Mouse (Mus musculus) hindbrain, embryonic 16.5 days (tissue): ENCODE data around the gene Sdccag8. TPM values are rescaled to one million over a fixed set of nuclear protein-coding genes. Genes with fewer than 3 reads are reported as not detected.
"Not testable (repeated sequence)": the region's sequence is repeated elsewhere in the genome, so short reads cannot be mapped to it uniquely, and the experiment has no call there.

Experiments
- ATAC-seq: fragments of 200-750 bp; cut with Nextera tagmentation; 2 replicates; pipeline ENCODE4 v1.8.0; 2017; ENCODE audit warnings: moderate TSS enrichment, moderate library complexity
- H3K27ac ChIP-seq: fragments of 300-500 bp; sonication (generic); 2 replicates; pipeline ENCODE4 v1.5.1; 2014; ENCODE audit warnings: low read depth, mild to moderate bottlenecking, control low read depth, low read length, moderate library complexity
- H3K27me3 ChIP-seq: fragments of 300-500 bp; sonication (generic); replicated peaks from 2 replicates; pipeline ENCODE4 v1.6.1; 2014; ENCODE audit warnings: low read length; ENCODE audit not compliant: control insufficient read depth, insufficient read depth
- H3K36me3 ChIP-seq: fragments of 300-500 bp; sonication (generic); 2 replicates; pipeline ENCODE4 v1.6.1; 2014; ENCODE audit warnings: mild to moderate bottlenecking, low read length, moderate library complexity, mixed read lengths; ENCODE audit not compliant: control insufficient read depth, insufficient read depth
- H3K4me1 ChIP-seq: fragments of 300-500 bp; sonication (generic); 2 replicates; pipeline ENCODE4 v1.6.1; 2014; ENCODE audit warnings: low read depth, low read length; ENCODE audit not compliant: control insufficient read depth, insufficient read depth
- H3K4me2 ChIP-seq: fragments of 300-500 bp; sonication (generic); 2 replicates; pipeline ENCODE4 v1.6.1; 2014; ENCODE audit warnings: mild to moderate bottlenecking, low read length, control low read depth, moderate library complexity
- H3K4me3 ChIP-seq: fragments of 300-500 bp; sonication (generic); 2 replicates; pipeline ENCODE4 v1.5.1; 2014; ENCODE audit warnings: mild to moderate bottlenecking, low read length, control low read depth, moderate library complexity
- H3K9ac ChIP-seq: fragments of 300-500 bp; sonication (generic); 2 replicates; pipeline ENCODE4 v1.6.1; 2014; ENCODE audit warnings: low read depth, mild to moderate bottlenecking, control low read depth, low read length, moderate library complexity
- H3K9me3 ChIP-seq: fragments of 300-500 bp; sonication (generic); 2 replicates; pipeline ENCODE4 v1.6.1; 2014; ENCODE audit warnings: mild to moderate bottlenecking, low read length, moderate library complexity; ENCODE audit not compliant: control insufficient read depth
- WGBS: fragments of 180-500 bp; shearing (Covaris S2); extraction: QIAGEN DNeasy Blood & Tissue Kit; methylation state at CpG from one replicate; pipeline ENCODE4 v1.1.7; 2014; 5-methylcytosine and 5-hydroxymethylcytosine counted together
- polyA plus RNA-seq: library from polyadenylated mRNA; unstranded; fragments of >200 nt; fragmentation: Nextera tagmentation; extraction: Ambion mirVana; gene quantifications from 2 replicates; pipeline ENCODE4 v1.2.1, GENCODE M21; 2015

Sdccag8 gene
- polyA plus RNA-seq, 1 experiment from 2014 or later, result 25.8 TPM

DNA sequence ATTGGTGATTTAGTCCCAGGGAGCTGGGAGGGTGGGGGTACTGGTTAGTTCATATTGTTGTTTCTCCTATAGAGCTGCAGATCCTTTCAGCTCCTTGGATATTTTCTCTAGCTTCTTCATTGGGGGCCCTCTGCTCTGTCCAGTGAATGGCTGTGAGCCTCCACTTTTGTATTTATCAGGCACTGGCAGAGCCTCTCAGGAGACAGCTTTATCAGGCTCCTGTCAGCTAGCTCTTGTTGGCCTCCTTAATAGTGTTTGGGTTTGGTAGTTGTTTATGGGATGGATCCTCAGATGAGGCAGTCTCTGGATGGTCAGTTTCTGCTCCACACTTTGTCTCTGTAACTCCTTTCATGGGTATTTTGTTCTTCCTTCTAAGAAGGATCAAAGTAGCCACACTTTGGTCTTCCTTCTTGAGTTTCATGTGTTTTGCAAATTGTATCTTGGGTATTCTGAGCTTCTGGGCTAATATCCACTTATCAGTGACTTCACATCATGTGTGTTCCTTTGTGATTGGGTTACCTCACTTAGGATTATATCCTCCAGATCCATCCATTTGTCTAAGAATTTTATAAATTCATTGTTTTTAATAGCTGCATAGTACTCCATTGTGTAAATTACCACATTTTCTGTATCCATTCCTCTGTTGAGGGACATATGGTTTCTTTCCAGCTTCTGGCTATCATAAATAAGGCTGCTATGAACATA lies 127.0 kb downstream of the Sdccag8 start:
- not testable (repeated sequence) for ATAC-seq, H3K4me3 ChIP-seq, H3K9me3 ChIP-seq, H3K4me1 ChIP-seq, H3K27me3 ChIP-seq, H3K36me3 ChIP-seq, H3K4me2 ChIP-seq, H3K9ac ChIP-seq, H3K27ac ChIP-seq

DNA sequence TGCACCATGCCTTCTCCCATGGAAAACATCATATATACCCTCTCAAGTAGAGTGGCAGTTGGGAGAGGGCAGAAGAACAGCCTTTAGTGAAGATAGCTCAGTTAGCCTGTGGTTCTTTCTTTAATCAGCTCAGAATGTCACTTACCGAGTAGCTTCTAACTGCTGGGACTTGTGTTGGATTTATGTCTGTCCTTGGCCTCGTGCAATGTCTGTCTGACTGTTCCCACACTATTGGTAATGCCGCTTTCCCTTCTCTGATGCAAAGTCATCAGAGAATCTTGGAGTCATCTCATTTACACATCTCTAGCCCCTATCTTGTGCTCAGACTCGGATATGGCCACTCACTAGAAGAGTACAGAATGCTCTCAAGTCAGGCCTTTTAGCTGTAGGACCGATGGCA lies 128.7 kb downstream of the Sdccag8 start:
- H3K4me2 ChIP-seq, result no peak overlapping the region
- ATAC-seq, result no peak
- H3K9ac ChIP-seq, result no peak overlapping the region
- no peak overlapping the region for H3K4me3 ChIP-seq
- H3K4me1 ChIP-seq, result peaks cover 7% of the 10 kb centered on the region; the same call in 1 of the 2 replicates
- 91% methylated on average over 5 of the region's 5 CpGs for WGBS
- no peaks in the 10 kb centered on the region for H3K36me3 ChIP-seq
- no peak overlapping the region for H3K27ac ChIP-seq
- H3K27me3 ChIP-seq, result no peaks in the 10 kb centered on the region
- H3K9me3 ChIP-seq, result no peaks in the 10 kb centered on the region

DNA sequence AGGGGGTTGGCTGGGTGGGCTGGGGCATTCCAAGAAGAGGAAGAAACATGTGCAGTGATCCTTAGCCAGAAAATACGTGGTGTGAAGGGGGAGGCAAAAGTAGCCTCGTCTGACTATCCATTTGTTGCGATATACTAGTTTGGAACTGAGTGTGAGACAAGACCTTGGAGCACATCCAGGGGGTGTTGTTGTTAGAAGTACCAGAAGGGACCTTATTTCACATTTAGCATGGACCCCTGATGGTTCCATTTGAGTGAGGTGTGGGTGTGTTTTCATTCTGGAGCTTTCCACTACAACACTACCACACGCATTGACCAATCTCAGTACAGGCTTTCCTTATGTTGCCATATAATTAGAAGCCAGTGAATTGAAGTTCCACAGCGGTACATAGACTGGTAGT lies 129.5 kb downstream of the Sdccag8 start:
- Histone ChIP-seq H3K9ac (no peak overlapping the region), H3K4me3 (no peak overlapping the region), H3K27me3 (no peaks in the 10 kb centered on the region), H3K36me3 (no peaks in the 10 kb centered on the region), H3K27ac (no peak overlapping the region), H3K9me3 (no peaks in the 10 kb centered on the region), H3K4me2 (no peak overlapping the region), H3K4me1 (peaks cover 7% of the 10 kb centered on the region)
- WGBS, result 83% methylated on average over 5 of the region's 5 CpGs
- no peak for ATAC-seq

GRCm38 (mm10) chr1:176944458-176945174 lies 130.2 kb downstream of the Sdccag8 start:
- ATAC-seq, result no peak
- Histone ChIP-seq H3K9me3 (no peaks in the 10 kb centered on the region), H3K36me3 (no peaks in the 10 kb centered on the region), H3K27me3 (no peaks in the 10 kb centered on the region), H3K27ac (no peak overlapping the region), H3K9ac (no peak overlapping the region), H3K4me2 (no peak overlapping the region), H3K4me3 (no peak overlapping the region), H3K4me1 (peaks cover 9% of the 10 kb centered on the region)
- WGBS, result 64% methylated on average over 8 of the region's 8 CpGs

GRCm38 (mm10) chr1:176945175-176945540 lies 130.7 kb downstream of the Sdccag8 start:
- H3K4me1 ChIP-seq, result peaks cover 9% of the 10 kb centered on the region
- no peak for ATAC-seq
- H3K27me3 ChIP-seq, result no peaks in the 10 kb centered on the region
- H3K4me2 ChIP-seq, result no peak overlapping the region
- no peaks in the 10 kb centered on the region for H3K9me3 ChIP-seq
- no peak overlapping the region for H3K9ac ChIP-seq
- H3K27ac ChIP-seq, result 0 out of 2 replicates have a peak overlapping the region, but pooled peaks have one; percentile 23
- no peaks in the 10 kb centered on the region for H3K36me3 ChIP-seq
- WGBS, result 77% methylated on average over 12 of the region's 12 CpGs
- no peak overlapping the region for H3K4me3 ChIP-seq

GRCm38 (mm10) chr1:176946031-176946795 lies 131.8 kb downstream of the Sdccag8 start:
- no peak overlapping the region for H3K9ac ChIP-seq
- ATAC-seq, result peak; percentile 68
- H3K27me3 ChIP-seq, result no peaks in the 10 kb centered on the region
- H3K27ac ChIP-seq, result peak overlapping the region; percentile 33
- H3K9me3 ChIP-seq, result no peaks in the 10 kb centered on the region
- H3K4me3 ChIP-seq, result no peak overlapping the region
- no peak overlapping the region for H3K4me2 ChIP-seq
- 50% methylated on average over 11 of the region's 11 CpGs for WGBS
- peaks cover 9% of the 10 kb centered on the region for H3K4me1 ChIP-seq
- no peaks in the 10 kb centered on the region for H3K36me3 ChIP-seq

GRCm38 (mm10) chr1:176946796-176947181 lies 132.3 kb downstream of the Sdccag8 start:
- Histone ChIP-seq H3K4me3 (no peak overlapping the region), H3K4me1 (peaks cover 9% of the 10 kb centered on the region), H3K4me2 (peak overlapping the region; percentile 21), H3K36me3 (no peaks in the 10 kb centered on the region), H3K27ac (peak overlapping the region; percentile 33), H3K9ac (no peak overlapping the region), H3K27me3 (no peaks in the 10 kb centered on the region), H3K9me3 (no peaks in the 10 kb centered on the region)
- WGBS, result 42% methylated on average over 7 of the region's 7 CpGs
- peak; percentile 18 for ATAC-seq

DNA sequence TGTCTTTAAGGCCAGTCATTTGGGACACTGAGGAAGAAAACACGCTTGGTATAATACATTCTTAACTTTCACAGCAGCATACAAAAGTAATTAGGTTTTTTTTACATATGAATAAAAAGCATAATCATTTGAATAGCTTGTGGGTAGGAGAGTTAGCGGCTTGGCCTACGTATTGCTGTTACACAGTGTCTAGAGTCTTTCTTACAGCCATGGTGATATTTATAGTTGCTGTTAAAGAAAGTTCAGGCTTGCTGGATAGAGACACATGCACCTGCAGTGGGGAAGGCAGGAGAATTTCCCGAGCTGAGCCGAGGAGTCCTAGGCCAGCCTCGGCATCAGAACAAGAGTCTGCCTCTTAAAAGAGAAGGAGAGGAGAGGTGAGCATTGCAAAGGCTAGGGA lies 134.4 kb downstream of the Sdccag8 start:
- Histone ChIP-seq H3K27ac (no peak overlapping the region), H3K4me3 (no peak overlapping the region), H3K4me1 (peaks cover 9% of the 10 kb centered on the region), H3K9me3 (no peaks in the 10 kb centered on the region), H3K9ac (no peak overlapping the region), H3K4me2 (no peak overlapping the region), H3K27me3 (no peaks in the 10 kb centered on the region), H3K36me3 (no peaks in the 10 kb centered on the region)
- ATAC-seq, result no peak
- WGBS, result 40% methylated on average over 6 of the region's 6 CpGs

DNA sequence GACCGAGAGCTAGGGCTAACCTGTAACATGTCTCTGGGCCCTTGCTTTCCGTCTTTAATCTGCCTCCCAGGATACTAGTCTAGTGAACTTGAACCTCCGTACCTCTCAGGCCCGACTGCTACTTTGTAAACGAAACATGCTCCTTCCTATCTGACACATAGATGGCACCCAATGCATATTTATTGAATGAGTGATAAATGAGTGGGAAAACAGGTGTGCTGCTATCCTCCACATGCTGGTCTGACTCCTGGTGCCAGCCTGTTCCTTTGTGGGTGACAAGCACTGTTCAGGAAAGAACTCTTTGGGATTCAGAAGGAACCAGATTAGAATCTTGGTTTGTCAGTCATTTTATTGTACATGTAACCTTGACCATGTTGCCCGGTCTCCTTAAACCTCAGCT lies 134.9 kb downstream of the Sdccag8 start:
- Histone ChIP-seq H3K27ac (no peak overlapping the region; the same call in 1 of the 2 replicates), H3K9ac (no peak overlapping the region), H3K9me3 (no peaks in the 10 kb centered on the region), H3K4me1 (peaks cover 9% of the 10 kb centered on the region), H3K4me2 (no peak overlapping the region), H3K36me3 (no peaks in the 10 kb centered on the region), H3K27me3 (no peaks in the 10 kb centered on the region), H3K4me3 (no peak overlapping the region)
- ATAC-seq, result no peak
- 89% methylated on average over 6 of the region's 6 CpGs for WGBS
